Mouse (Mus musculus): ENCODE results near the gene Glb1l2. TPM values are rescaled to one million over a fixed set of nuclear protein-coding genes. Genes with fewer than 3 reads are reported as not detected.

Gene Glb1l2
- total and polyA plus RNA-seq, 3 experiments = 0.44 TPM; not detected in 2

DNA sequence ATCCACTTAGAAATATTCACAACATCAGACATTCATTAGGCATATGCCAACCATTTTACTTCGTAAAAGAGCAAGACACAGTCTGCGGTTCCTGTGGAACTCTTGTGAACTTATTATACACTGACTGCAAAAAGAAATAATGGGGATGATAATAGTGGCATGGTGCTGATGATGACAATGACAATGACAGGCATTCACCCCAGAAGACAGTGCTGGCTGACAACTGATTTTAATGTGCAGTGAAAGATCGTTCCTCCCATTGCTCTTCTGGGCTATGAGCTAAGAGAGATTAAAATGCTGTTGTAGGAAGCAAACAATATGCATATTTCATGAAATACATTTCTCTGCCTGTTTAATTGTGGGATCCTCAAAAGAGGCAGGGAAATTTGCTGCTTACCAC lies 80.6 kb downstream of the Glb1l2 start:
- TF ChIP-seq CTCF (IDR thresholded peaks at IDR 0.05; ENCODE audit: low read depth, low read length) = no peak
- no peak for TF ChIP-seq TAL1 (conservative IDR thresholded peaks at IDR 0.05; ENCODE audit: low read depth, low read length)
- TF ChIP-seq POLR2AphosphoS5 (IDR thresholded peaks at IDR 0.05; ENCODE audit: insufficient replicate concordance, low read depth, low read length) = no peak
- no peak for TF ChIP-seq GATA2 (IDR thresholded peaks at IDR 0.05; ENCODE audit: borderline replicate concordance, low read depth, low read length)
- TF ChIP-seq GATA1 (IDR thresholded peaks at IDR 0.05; ENCODE audit: borderline replicate concordance, low read length) = no peak
- DNase-seq (ENCODE audit: low spot score) (no peak), ATAC-seq (ENCODE audit: extremely low read depth, insufficient number of reproducible peaks, low FRiP score, poor library complexity, severe bottlenecking) (no peak)
- no peaks in the 10 kb centered on the region for H3K4me1 ChIP-seq (ENCODE audit: insufficient read depth, low read depth, low read length)
- H3K27me3 ChIP-seq (ENCODE audit: insufficient read depth, low read length) = no peaks in the 10 kb centered on the region
- no peaks in the 10 kb centered on the region for H3K9me3 ChIP-seq (replicated peaks)
- H3K4me3 ChIP-seq (ENCODE audit: low read depth, low read length) = no peak overlapping the region
- no peaks in the 10 kb centered on the region for H3K36me3 ChIP-seq (replicated peaks)

DNA sequence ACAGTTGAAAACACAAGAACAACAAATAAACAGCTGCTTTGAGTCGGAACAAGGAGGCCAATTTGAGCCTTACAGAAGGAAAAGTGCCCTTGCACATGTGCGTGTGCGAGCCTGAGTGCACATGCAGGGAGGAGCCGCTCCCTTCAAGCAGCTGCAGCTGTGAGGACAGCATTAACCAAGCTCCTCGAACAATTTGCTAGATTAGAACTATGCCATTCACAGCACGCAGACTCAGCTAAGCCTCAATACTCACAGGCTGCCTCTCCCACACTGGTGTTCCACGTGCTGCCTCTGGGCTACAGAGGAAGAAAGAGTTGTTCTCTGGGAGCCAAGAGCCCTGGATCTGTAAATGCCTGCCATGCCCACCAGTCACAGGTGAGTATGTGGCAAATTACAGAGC lies 84.5 kb downstream of the Glb1l2 start:
- no peak overlapping the region for H3K4me3 ChIP-seq (ENCODE audit: low read depth, low read length)
- no peak for DNase-seq (ENCODE audit: low spot score)

DNA sequence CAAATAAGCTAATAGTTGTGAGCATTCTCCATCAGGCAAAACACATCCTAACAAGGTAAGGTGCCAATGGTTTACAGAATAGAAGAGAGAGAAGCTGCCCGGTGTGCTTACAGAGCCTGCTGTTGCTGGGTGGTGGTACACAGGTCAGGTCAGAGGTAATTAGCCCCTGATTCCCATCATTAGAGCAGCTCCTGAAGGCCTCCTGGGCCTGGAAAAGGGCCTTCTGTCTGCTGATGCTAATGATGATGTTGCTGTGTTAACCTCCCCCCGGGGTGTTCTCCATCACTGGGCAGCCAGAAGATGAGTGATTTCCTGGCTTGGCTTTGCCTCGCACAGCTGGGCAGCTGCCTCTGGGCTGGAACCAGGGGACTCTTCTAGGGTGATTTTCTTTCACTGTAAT lies 87.9 kb downstream of the Glb1l2 start:
- Histone ChIP-seq H3K4me3 (ENCODE audit: low read depth, low read length) (no peak overlapping the region), H3K9me3 (replicated peaks) (no peaks in the 10 kb centered on the region), H3K36me3 (replicated peaks) (no peaks in the 10 kb centered on the region), H3K27me3 (ENCODE audit: insufficient read depth, low read length) (no peaks in the 10 kb centered on the region), H3K4me1 (ENCODE audit: insufficient read depth, low read depth, low read length) (no peaks in the 10 kb centered on the region)
- DNase-seq (ENCODE audit: low spot score) = no peak
- TF ChIP-seq TAL1 (conservative IDR thresholded peaks at IDR 0.05; ENCODE audit: low read depth, low read length) (no peak), POLR2AphosphoS5 (IDR thresholded peaks at IDR 0.05; ENCODE audit: insufficient replicate concordance, low read depth, low read length) (no peak), GATA2 (IDR thresholded peaks at IDR 0.05; ENCODE audit: borderline replicate concordance, low read depth, low read length) (no peak), CTCF (IDR thresholded peaks at IDR 0.05; ENCODE audit: low read depth, low read length) (no peak), GATA1 (IDR thresholded peaks at IDR 0.05; ENCODE audit: borderline replicate concordance, low read length) (no peak)
- no peak for ATAC-seq (ENCODE audit: extremely low read depth, insufficient number of reproducible peaks, low FRiP score, poor library complexity, severe bottlenecking)

More for the DNA sequence above, 84.5 kb downstream of the Glb1l2 start:
- no peaks in the 10 kb centered on the region for H3K9me3 ChIP-seq (replicated peaks)
- TF ChIP-seq GATA1 (IDR thresholded peaks at IDR 0.05; ENCODE audit: borderline replicate concordance, low read length) (no peak), POLR2AphosphoS5 (IDR thresholded peaks at IDR 0.05; ENCODE audit: insufficient replicate concordance, low read depth, low read length) (no peak), CTCF (IDR thresholded peaks at IDR 0.05; ENCODE audit: low read depth, low read length) (no peak), GATA2 (IDR thresholded peaks at IDR 0.05; ENCODE audit: borderline replicate concordance, low read depth, low read length) (no peak), TAL1 (conservative IDR thresholded peaks at IDR 0.05; ENCODE audit: low read depth, low read length) (no peak)
- H3K36me3 ChIP-seq (replicated peaks) = no peaks in the 10 kb centered on the region
- H3K4me1 ChIP-seq (ENCODE audit: insufficient read depth, low read depth, low read length) = no peaks in the 10 kb centered on the region
- H3K27me3 ChIP-seq (ENCODE audit: insufficient read depth, low read length) = no peaks in the 10 kb centered on the region
- no peak for ATAC-seq (ENCODE audit: extremely low read depth, insufficient number of reproducible peaks, low FRiP score, poor library complexity, severe bottlenecking)

Other genes with a start within 250 kb of the Glb1l2 start
- gene B3gat1, start 72.7 kb downstream of the Glb1l2 start, total RNA-seq (2014; fragmentation: Nextera tagmentation) = not detected in 2 replicates
- 0.11 TPM in 1 of 2 replicates, not detected in the other for gene B3gat1, start 72.7 kb downstream of the Glb1l2 start, total RNA-seq (2017)
- not detected in 2 replicates for gene B3gat1, start 72.7 kb downstream of the Glb1l2 start, polyA plus RNA-seq (2012)
- gene Glb1l3, start 54.4 kb upstream of the Glb1l2 start, total RNA-seq (2014; fragmentation: Nextera tagmentation) = not detected in 2 replicates
- gene Glb1l3, start 54.4 kb upstream of the Glb1l2 start, total RNA-seq (2017) = not detected in 2 replicates
- gene Glb1l3, start 54.4 kb upstream of the Glb1l2 start, polyA plus RNA-seq (2012) = not detected in 2 replicates
- gene Gm1110, start 116.6 kb upstream of the Glb1l2 start, total RNA-seq (2014; fragmentation: Nextera tagmentation) = not detected in 2 replicates
- 0.22 TPM in 1 of 2 replicates, not detected in the other for gene Gm1110, start 116.6 kb upstream of the Glb1l2 start, total RNA-seq (2017)
- gene Gm1110, start 116.6 kb upstream of the Glb1l2 start, polyA plus RNA-seq (2012) = not detected in 2 replicates
- 15.4 and 17.0 TPM in 2 replicates for gene Acad8, start 193.1 kb upstream of the Glb1l2 start, total RNA-seq (2014; fragmentation: Nextera tagmentation)
- 12.5 and 14.4 TPM in 2 replicates for gene Acad8, start 193.1 kb upstream of the Glb1l2 start, total RNA-seq (2017)
- 1.1 and 1.2 TPM in 2 replicates for gene Acad8, start 193.1 kb upstream of the Glb1l2 start, polyA plus RNA-seq (2012)
- 108 and 113 TPM in 2 replicates for gene Thyn1, start 193.2 kb upstream of the Glb1l2 start, total RNA-seq (2014; fragmentation: Nextera tagmentation)
- 79.7 and 91.3 TPM in 2 replicates for gene Thyn1, start 193.2 kb upstream of the Glb1l2 start, total RNA-seq (2017)
- 2.1 and 3.8 TPM in 2 replicates for gene Thyn1, start 193.2 kb upstream of the Glb1l2 start, polyA plus RNA-seq (2012)
- 73.7 and 76.8 TPM in 2 replicates for gene Vps26b, start 223.6 kb upstream of the Glb1l2 start, total RNA-seq (2014; fragmentation: Nextera tagmentation)
- gene Vps26b, start 223.6 kb upstream of the Glb1l2 start, total RNA-seq (2017) = 32.7 and 37.4 TPM in 2 replicates
- 31.4 and 39.9 TPM in 2 replicates for gene Vps26b, start 223.6 kb upstream of the Glb1l2 start, polyA plus RNA-seq (2012)
- 144 and 187 TPM in 2 replicates for gene Ncapd3, start 223.7 kb upstream of the Glb1l2 start, total RNA-seq (2014; fragmentation: Nextera tagmentation)
- 75.6 and 78.1 TPM in 2 replicates for gene Ncapd3, start 223.7 kb upstream of the Glb1l2 start, total RNA-seq (2017)
- gene Ncapd3, start 223.7 kb upstream of the Glb1l2 start, polyA plus RNA-seq (2012) = 3.7 and 5.6 TPM in 2 replicates

All from G1E (cell line).